Mouse (Mus musculus) brain, adult 10 weeks (tissue): Measurements from ENCODE around the gene Zfp746. TPM values are rescaled to one million over a fixed set of nuclear protein-coding genes. Genes with fewer than 3 reads are reported as not detected.

Source experiments
- polyA plus RNA-seq: library from polyadenylated mRNA; stranded (reverse); fragments of 350-450 nt; fragmentation: Illumina TruSeq; extraction: RNeasy Lipid Tissue Mini Kit (QIAGEN cat#74804); gene quantifications from one replicate; pipeline ENCODE4 v1.2.3, GENCODE M21; 2015; ENCODE audit warnings: low read depth, low replicate concordance

The Zfp746 gene
- polyA plus RNA-seq: 18.6 TPM

GRCm38 (mm10) chr6:48086471-48086878 lies at the start of gene Zfp746:
Zfp746 (minus strand) TSS chr6:48086593.

GRCm38 (mm10) chr6:48048426-48049272 lies 37.7 kb downstream of the Zfp746 start, which contains the start of gene Zfp777:
Zfp777 (minus strand) TSS chr6:48048911.

Other genes with a start within 250 kb of the Zfp746 start
- gene Zfp282, start 209.4 kb downstream of the Zfp746 start, polyA plus RNA-seq: 6.8 TPM
- 10.9 TPM for gene Zfp212, start 166.1 kb downstream of the Zfp746 start, polyA plus RNA-seq
- gene Zfp956, start 133.2 kb downstream of the Zfp746 start, polyA plus RNA-seq: 16.6 TPM
- 21.3 TPM for gene Zfp777, start 37.7 kb downstream of the Zfp746 start, polyA plus RNA-seq